Mouse (Mus musculus): ENCODE results near the gene Trpc4ap.
"Not testable (repeated sequence)": the region's sequence is repeated elsewhere in the genome, so short reads cannot be mapped to it uniquely, and the experiment has no call there.

Trpc4ap gene

GRCm38 (mm10) chr2:155691723-155692493 lies at the start of gene Trpc4ap:
Gene Trpc4ap, minus strand, starts transcription at chr2:155692384.
- peak; percentile 97 to 98 for DNase-seq (ENCODE audit: low spot score in 2 of 2)

GRCm38 (mm10) chr2:155737803-155738202 lies 45.6 kb upstream of the Trpc4ap start:
- no peak for DNase-seq (ENCODE audit: low spot score in 2 of 2)

DNA sequence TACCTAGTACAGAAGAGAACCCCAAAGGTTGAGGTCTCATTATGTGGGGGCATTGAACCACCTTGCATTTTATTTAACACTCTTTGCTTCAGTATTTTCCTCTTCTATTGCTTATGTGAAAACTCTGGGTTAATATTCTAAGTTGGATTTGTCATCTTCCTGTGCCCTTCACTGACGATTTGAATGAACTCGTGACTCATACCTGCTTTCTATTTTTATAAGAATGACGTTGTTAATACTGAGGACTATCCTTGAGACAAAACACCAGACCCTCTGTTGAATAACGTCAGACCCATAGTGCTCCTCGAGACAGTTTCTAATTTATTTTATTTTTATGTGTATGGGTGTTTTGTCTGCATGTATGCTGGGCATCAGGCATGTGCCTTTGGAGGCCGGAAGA lies 44.8 kb upstream of the Trpc4ap start:
- no peak for DNase-seq (ENCODE audit: low spot score in 2 of 2)

DNA sequence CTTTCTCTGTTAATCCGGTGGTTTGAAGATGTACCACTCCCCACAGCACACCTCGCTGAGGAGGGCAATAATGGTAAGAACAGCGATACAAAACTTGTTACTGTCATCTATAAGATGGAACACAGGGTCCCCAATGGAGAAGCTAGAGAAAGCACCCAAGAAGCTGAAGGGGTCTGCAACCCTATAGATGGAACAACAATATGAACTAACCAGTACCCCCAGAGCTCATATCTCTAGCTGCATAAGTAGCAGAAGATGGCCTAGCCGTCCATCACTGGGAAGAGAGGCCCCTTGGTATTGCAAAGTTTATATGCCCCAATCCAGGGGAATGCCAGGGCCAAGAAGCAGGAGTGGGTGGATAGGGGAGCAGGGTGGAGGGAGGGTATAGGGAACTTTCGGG lies 43.6 kb upstream of the Trpc4ap start, which contains the start of gene Gm17581:
Gene Gm17581, minus strand, starts transcription at position 101 of the 400 bp plus-strand sequence.
- not testable (repeated sequence) for DNase-seq (ENCODE audit: low spot score in 2 of 2)

GRCm38 (mm10) chr2:155735080-155735479 lies 42.9 kb upstream of the Trpc4ap start:
- no peak for DNase-seq (ENCODE audit: low spot score in 2 of 2)

- DNase-seq (ENCODE audit: low spot score in 2 of 2) = peak; percentile 81 to 88
These were observed 37.0 kb upstream of the Trpc4ap start, which contains the start of gene Edem2 for GRCm38 (mm10) chr2:155729158-155729645. Gene Edem2, minus strand, starts transcription at chr2:155729475.

DNA sequence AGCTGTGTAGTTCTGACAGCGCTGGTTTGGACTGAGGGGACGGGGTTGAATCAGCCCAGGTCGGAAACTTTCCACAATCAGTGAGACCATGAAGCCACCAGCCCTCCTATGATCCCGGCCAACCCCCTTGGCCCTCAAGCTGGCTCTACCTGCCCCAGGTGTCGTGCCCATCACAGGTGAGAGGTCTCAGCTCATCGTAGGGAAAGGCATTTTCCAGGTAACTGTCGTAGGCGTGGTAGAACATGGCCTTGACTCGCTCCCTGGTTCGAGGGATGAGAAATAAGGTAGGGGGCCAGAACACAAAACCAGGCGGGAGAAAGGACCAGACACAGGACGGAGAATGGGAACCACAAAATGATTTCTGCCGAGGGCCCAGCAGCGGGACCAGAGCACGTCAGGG lies 36.6 kb upstream of the Trpc4ap start:
- DNase-seq (ENCODE audit: low spot score in 2 of 2) = no peak

GRCm38 (mm10) chr2:155727764-155728395 lies 35.7 kb upstream of the Trpc4ap start:
- DNase-seq (ENCODE audit: low spot score in 2 of 2) = no peak

DNA sequence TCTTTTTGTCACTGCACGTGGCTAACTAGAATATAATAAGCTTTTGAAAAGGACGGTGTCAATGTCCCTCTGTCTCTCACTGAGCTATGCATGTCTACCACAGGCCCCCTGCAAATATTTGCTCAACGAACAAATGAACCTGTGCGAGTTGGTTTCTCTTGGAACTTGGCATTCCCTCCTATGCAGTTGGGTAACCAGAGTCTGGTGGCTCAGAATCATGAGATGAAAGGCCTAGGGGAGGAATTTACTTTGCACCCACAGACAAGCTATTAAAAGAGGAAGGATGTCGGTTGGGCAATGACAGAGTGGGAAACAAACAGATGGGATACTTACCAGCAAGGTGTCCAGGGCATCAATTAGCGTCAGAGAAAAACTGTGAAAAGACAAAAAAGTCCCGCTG lies 34.1 kb upstream of the Trpc4ap start:
- DNase-seq (ENCODE audit: low spot score in 2 of 2) = no peak

GRCm38 (mm10) chr2:155724526-155724925 lies 32.3 kb upstream of the Trpc4ap start:
- DNase-seq (ENCODE audit: low spot score in 2 of 2) = no peak

DNA sequence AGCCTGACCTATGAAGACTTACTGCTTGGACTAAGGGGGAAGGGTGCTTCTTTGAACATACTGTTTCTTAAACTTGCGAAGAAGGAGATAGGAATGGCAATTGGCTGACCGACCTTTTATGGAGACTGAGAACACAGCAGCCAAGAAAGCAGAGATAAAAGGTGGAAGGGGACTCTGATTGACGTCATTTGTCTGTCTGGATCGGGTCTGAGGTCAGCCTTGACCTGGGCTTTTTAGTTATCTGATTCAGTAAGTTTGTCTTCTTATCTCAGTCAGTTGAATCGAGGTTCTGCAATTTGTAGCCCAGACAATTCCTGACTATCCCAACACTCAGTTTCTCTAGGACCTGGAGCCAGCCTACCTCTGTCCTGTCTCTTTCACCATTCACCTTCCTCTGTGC lies 31.9 kb upstream of the Trpc4ap start:
- no peak for DNase-seq (ENCODE audit: low spot score in 2 of 2)

- no peak for DNase-seq (ENCODE audit: low spot score in 2 of 2)
These were observed 28.4 kb upstream of the Trpc4ap start for GRCm38 (mm10) chr2:155720585-155720984.

DNA sequence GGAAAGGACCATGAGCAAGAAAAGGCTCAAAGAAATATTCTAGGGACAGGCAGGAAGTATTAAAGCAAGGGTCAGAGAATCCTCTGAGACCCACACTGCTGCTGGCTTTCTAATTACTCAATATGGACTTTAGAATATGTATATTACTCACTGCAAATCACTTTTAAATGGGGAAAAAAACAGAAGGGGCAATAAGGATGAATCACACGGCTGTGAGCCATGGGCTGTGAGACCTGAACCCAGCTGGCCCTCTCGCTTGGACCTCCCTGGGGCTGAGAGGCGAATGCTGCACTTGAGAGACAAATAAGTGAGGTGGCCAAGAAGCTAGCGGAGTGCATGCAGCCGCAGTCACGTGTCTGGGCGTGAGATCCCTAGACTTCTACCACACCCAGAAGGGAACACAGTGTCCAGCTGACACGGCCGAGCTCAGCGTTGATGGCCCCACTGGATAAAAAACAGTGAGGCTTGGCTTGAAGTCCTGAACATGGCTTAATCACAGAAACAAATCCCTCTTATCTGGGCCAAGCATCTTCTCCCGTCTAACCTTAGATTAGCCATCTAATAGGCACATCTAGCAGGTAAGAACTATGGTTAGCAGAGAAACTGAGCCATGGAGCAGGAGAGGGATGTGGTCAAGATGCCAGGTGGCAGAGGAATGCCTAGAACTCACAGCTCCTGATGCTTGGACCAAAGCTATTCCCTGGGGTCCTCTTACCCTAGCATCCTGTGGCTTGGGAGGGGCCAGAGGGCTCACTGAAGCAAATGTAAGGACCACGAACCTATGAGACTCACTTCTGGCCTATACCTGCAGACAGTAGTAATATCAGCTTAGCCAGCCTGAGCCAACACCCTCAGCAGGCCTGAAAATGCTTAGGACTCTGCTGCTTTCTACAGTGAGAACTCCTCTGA lies 25.2 kb upstream of the Trpc4ap start:
- no peak for DNase-seq (ENCODE audit: low spot score in 2 of 2)

DNA sequence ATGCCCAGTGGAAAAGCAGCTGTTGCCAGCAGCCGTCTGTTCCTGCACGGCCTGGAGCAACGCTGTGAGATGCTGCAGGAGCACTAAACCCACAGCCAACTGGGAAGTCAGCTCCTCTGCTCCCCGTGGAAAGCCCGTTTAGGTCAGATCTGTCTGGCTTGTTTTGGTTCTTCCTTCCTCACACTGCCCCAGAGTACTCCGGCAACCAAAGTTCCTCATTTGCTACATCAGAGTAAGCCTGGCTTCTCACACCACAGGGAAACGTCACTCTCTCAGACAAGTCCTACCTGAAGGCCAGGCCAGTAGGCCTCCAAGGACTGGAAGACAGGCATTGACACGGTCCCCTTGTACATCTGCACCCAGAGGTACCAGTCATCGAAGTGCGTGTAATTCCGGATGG lies 18.4 kb upstream of the Trpc4ap start:
- DNase-seq (ENCODE audit: low spot score in 2 of 2) = no peak

GRCm38 (mm10) chr2:155707251-155707650 lies 15.1 kb upstream of the Trpc4ap start:
- no peak for DNase-seq (ENCODE audit: low spot score in 2 of 2)

DNA sequence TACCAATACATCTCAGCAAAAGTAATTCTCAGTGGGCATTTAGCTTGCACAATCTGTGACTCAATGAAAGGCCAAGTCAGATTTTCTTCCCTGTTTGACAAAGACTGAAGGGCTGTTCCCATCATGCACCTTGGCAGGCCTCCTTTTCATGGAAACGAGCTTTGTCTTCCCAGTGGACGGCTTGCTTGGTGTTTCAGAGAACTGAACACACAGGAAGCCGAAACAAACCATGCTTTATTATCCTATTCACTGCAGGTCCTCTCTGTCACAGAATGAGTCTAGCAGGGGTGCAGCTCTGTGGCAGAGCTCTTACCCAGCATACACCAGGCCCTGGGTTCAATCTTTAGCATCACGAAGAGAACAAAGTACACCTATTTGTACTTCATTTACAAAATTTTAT lies 11.4 kb upstream of the Trpc4ap start:
- DNase-seq (ENCODE audit: low spot score in 2 of 2) = no peak

DNA sequence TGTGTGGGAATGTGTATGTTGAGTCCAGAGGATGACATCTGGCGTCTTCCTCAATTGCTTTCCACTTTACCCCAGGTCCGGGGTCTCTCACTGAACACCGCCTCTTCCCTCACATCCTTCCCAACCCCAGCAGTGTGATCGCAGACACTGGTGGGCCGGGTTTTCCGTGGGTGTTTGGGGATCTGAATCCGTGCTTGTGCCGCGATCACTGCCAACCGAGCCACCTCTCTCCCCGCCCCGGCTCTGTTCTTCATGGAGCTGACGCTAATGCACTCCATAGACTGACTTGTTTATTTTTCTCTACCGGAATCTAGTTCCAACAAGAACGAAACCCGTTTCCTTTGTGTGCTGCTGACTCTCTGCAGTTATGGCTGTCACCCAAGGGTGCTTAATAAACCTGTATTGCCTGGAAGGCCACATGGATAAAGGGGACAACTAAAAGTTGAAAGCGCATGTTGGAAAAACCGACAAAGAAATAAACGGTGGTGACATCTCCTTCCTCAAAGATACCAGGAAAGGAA lies 9.3 kb upstream of the Trpc4ap start:
- DNase-seq (ENCODE audit: low spot score in 2 of 2) = no peak

DNA sequence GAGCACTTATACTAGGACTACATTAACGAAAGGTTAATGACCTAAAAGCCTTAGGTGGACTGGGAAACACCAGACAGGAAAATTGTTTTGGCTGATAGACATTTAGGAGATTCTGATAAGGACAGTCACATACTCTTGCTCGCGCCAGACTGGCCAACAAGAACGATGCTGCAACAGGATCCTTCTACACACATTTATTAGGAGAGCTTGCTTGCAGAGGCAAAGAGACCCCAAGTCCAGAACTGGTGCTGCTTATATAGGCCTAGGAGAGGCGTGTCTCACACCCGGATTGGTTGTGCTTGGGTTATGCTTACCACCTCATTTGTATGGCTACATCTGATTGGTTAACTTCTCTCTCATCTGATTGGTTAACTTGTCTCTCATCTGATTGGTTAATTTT lies 6.3 kb upstream of the Trpc4ap start:
- not testable (repeated sequence) for DNase-seq (ENCODE audit: low spot score in 2 of 2)

- no peak for DNase-seq (ENCODE audit: low spot score in 2 of 2)
These were observed 4.7 kb upstream of the Trpc4ap start for GRCm38 (mm10) chr2:155696851-155697250.

DNA sequence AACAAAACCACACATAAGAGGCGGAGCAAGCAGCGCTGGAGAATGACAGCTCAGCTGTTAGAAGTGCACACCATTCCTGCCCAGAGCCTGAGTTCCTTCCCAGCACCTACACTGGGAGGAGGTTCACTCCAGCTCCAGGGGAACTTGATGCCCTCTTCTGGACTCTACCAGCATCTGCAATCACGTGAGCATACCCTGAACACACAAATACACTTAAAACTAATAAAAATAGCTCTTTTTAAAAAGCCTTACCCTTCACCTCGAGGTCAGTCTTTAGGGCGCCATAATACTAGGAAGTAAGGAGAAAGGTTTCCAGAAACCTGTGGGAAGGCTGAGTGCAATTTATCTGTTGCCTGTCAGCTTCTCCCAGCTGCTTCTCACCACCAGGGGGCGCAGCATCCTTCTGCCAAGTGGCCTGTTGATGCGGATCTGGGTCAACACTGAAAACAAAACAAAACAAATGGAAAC lies 3.9 kb upstream of the Trpc4ap start:
- peak; percentile 70 to 74 for DNase-seq (ENCODE audit: low spot score in 2 of 2)

- DNase-seq (ENCODE audit: low spot score in 2 of 2) = no peak
These were observed 3.1 kb upstream of the Trpc4ap start for GRCm38 (mm10) chr2:155695316-155695715.

GRCm38 (mm10) chr2:155694564-155694963 lies 2.4 kb upstream of the Trpc4ap start:
- DNase-seq (ENCODE audit: low spot score in 2 of 2) = no peak

Data from frontal cortex, postnatal 25 days (tissue).